Mouse (Mus musculus) liver, embryonic 14.5 days (tissue): ENCODE results near the gene Stxbp5l. TPM values are rescaled to one million over a fixed set of nuclear protein-coding genes. Genes with fewer than 3 reads are reported as not detected.

ENCODE experiments used
- ATAC-seq: fragments of 200-750 bp; cut with Nextera tagmentation; 2 replicates; pipeline ENCODE4 v1.8.0; 2017; ENCODE audit warnings: moderate number of reproducible peaks, mild to moderate bottlenecking, moderate library complexity; ENCODE audit not compliant: insufficient read depth
- DNase-seq, 3 experiments: peaks; one replicate each; pipeline ENCODE4 v3.0.0-alpha.2; 2012 to 2013; ENCODE audit warnings: low read depth in 3 of 3, low spot score in 3 of 3
- H3K27ac ChIP-seq: fragments of 300-500 bp; sonication (generic); 2 replicates; pipeline ENCODE4 v1.5.1; 2014; ENCODE audit warnings: moderate library complexity, mild to moderate bottlenecking, control low read depth, inconsistent platforms
- H3K27me3 ChIP-seq: fragments of 300-500 bp; sonication (generic); 2 replicates; pipeline ENCODE4 v1.6.1; 2014; ENCODE audit warnings: mild to moderate bottlenecking, low read length, moderate library complexity; ENCODE audit not compliant: control insufficient read depth, insufficient read depth
- H3K36me3 ChIP-seq: fragments of 300-500 bp; sonication (generic); replicated peaks from 2 replicates; pipeline ENCODE4 v1.6.1; 2014; ENCODE audit warnings: low read depth; ENCODE audit not compliant: control insufficient read depth, insufficient read depth
- H3K4me1 ChIP-seq, 2 experiments: fragments of 200-500 bp in 1 of 2; fragments of 300-500 bp in 1 of 2; sonication (generic) in 1 of 2; replicated peaks; 2 replicates each; pipeline ENCODE4 v1.6.1; 2012 to 2014; ENCODE audit warnings: antibody characterized with exemption in 1 of 2, inconsistent platforms in 1 of 2, low read length in 1 of 2; ENCODE audit not compliant: control insufficient read depth in 2 of 2, insufficient read depth in 2 of 2
- H3K4me2 ChIP-seq: fragments of 300-500 bp; sonication (generic); 2 replicates; pipeline ENCODE4 v1.6.1; 2014; ENCODE audit warnings: low read depth, mild to moderate bottlenecking, control low read depth, moderate library complexity
- H3K4me3 ChIP-seq, 2 experiments: fragments of 200-500 bp in 1 of 2; fragments of 300-500 bp in 1 of 2; sonication (generic) in 1 of 2; 2 replicates each; pipeline ENCODE4 v1.5.1; 2012 to 2014; ENCODE audit warnings: low read depth in 2 of 2, low read length in 2 of 2, mild to moderate bottlenecking in 2 of 2, control low read depth in 1 of 2, inconsistent platforms in 1 of 2, moderate library complexity in 1 of 2; ENCODE audit not compliant: insufficient read depth in 1 of 2
- H3K9ac ChIP-seq: fragments of 300-500 bp; sonication (generic); replicated peaks from 2 replicates; pipeline ENCODE4 v1.6.1; 2014; ENCODE audit warnings: mild to moderate bottlenecking, control low read depth, moderate library complexity
- H3K9me3 ChIP-seq: fragments of 300-500 bp; sonication (generic); 2 replicates; pipeline ENCODE4 v1.6.1; 2016; ENCODE audit warnings: low read length, mixed read lengths; ENCODE audit not compliant: control insufficient read depth
- CTCF ChIP-seq: IDR thresholded peaks from 2 replicates; pipeline ENCODE4 v1.5.1; 2016; ENCODE audit warnings: antibody characterized with exemption, low read depth, control low read depth
- EP300 ChIP-seq: IDR thresholded peaks from 2 replicates; pipeline ENCODE4 v1.6.1; 2016; ENCODE audit warnings: antibody characterized with exemption, low read depth
- WGBS: fragments of 180-500 bp; shearing (Covaris S2); extraction: QIAGEN DNeasy Blood & Tissue Kit; methylation state at CpG from one replicate; pipeline ENCODE4 v1.1.7; 2014; ENCODE audit not compliant: insufficient replicate concordance; 5-methylcytosine and 5-hydroxymethylcytosine counted together
- polyA plus RNA-seq, 2 experiments: library from polyadenylated mRNA; depleted of rRNA in 1 of 2; stranded (reverse) in 1 of 2; unstranded in 1 of 2; fragments of >200 nt; fragmentation: Nextera tagmentation in 1 of 2; extraction: Ambion mirVana in 1 of 2; gene quantifications; 2 replicates each; pipeline versions ENCODE4 v1.2.1 to v1.2.3; 2012 to 2014

The Stxbp5l gene
- polyA plus RNA-seq (2012; rRNA removed) (not detected in 2 replicates), polyA plus RNA-seq (2014; fragmentation: Nextera tagmentation; extraction: Ambion mirVana) (not detected in 2 replicates)

DNA sequence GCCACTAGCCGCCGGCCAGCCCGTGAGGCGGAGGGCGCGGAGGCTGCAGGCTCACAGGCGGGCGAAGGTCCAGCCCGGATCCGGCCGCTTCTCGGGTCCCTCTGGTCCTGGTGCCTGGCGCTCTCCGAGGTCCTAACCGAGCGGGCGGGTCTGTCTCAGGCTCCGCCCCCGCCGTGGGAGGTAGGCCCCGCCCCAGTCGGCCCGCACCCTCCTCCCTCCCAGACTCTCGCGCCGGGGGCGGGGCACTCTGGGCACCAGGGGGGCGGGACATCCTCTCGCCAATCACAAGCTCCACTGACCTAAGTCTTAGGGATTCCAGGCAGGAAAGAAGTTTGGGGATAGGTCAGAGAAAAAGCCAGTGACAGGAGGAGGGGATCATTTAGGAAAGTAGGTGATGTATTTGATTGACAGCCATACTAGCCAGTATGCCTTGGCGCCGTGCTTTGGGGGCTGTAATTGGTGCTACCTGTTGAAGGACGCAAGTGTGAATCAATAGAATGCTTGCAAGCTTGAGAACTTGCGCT, at the start of gene Stxbp5l:
Gene Stxbp5l (minus strand): TSS at position 142 of the 524 bp plus-strand sequence.
- Histone ChIP-seq H3K36me3 (no peaks in the 10 kb centered on the region), H3K4me2 (peak within 1 kb of the TSS; percentile 56), H3K27me3 (peaks cover 12% of the 10 kb centered on the region), H3K9ac (no peak within 1 kb of the TSS), H3K9me3 (no peaks in the 10 kb centered on the region), H3K4me1 (no peaks in the 10 kb centered on the region), H3K27ac (no peak within 1 kb of the TSS), H3K4me3 (peak within 1 kb of the TSS; percentile 8 to 29; a peak in 3 of 4 replicates)
- ATAC-seq (peak; percentile 93), DNase-seq (peak; percentile 20 to 33 (median 27))
- under 1% methylated on average over 26 of the region's 33 CpGs for WGBS
- TF ChIP-seq EP300 (no peak), CTCF (no peak)

DNA sequence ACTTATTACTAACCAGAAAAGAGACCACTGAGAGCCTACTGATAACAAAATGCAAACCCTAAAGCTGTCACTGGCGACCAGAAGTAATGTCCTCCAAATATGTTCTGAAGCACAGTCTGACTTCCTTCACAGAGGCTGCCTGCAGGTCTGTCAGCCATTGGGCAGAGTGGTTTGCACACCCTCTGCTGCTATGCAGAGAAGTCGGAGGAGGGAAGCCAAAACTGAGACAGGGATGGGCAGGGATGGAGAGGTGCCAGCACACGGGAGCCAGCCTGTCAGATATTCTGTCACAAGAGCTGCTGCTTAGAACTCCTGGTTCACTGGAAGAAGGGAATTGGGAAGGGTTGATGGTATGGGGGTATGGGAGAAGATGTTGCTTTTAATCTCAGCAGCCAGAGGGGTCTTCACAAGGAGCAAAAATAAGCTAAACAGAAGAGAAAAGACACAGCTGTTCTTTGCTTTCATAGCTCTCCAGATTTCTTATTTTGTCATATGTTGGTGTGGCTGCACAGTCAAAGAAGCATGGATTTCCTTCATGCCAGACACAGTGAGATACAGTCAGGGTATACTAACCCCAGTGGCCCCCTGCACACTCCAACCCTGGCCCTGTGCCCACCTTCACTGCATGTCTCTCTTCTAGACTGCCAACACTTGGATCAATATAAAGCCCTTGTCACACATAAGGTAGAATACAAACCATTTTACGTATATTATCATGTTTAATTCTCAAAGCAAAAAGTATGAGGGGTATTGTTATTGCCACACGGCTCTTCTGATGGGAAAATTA, 48.8 kb upstream of the Stxbp5l start:
- WGBS, result 41% methylated on average over 5 of the region's 5 CpGs
- no peak overlapping the region for H3K27ac ChIP-seq

DNA sequence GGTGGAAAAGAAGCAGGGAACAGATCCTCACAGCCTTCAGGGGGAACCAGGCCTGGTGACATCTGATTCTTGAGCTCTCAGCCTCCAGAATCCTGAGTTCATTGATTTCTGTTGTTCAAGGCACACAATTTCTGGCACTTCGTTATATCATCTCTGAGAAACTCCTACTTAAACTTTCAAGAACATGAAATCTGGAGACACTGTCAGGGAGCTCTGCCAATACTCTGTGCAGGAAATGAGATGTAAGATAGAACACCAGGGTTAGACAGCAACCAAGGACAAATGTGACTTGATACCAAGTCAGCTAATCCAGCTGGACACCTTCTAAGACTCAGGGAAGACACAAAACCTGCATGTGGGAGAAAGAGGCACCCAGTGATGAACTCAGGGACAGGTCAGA, 40.7 kb upstream of the Stxbp5l start:
- Histone ChIP-seq H3K4me3 (no peak overlapping the region), H3K4me2 (no peak overlapping the region), H3K36me3 (no peaks in the 10 kb centered on the region), H3K27me3 (no peaks in the 10 kb centered on the region), H3K27ac (no peak overlapping the region), H3K9me3 (no peaks in the 10 kb centered on the region), H3K9ac (no peak overlapping the region), H3K4me1 (no peaks in the 10 kb centered on the region)
- ATAC-seq, result no peak
- DNase-seq, result no peak
- WGBS, result 29% methylated on average over 1 of the region's 1 CpGs
- TF ChIP-seq CTCF, result no peak
- TF ChIP-seq EP300, result no peak

More for the DNA sequence above, 48.8 kb upstream of the Stxbp5l start:
- Histone ChIP-seq H3K9ac (no peak overlapping the region), H3K4me3 (no peak overlapping the region), H3K4me2 (no peak overlapping the region), H3K4me1 (no peaks in the 10 kb centered on the region), H3K36me3 (no peaks in the 10 kb centered on the region), H3K9me3 (no peaks in the 10 kb centered on the region), H3K27me3 (no peaks in the 10 kb centered on the region)
- ATAC-seq (no peak), DNase-seq (no peak)
- TF ChIP-seq EP300 (no peak), CTCF (no peak)

DNA sequence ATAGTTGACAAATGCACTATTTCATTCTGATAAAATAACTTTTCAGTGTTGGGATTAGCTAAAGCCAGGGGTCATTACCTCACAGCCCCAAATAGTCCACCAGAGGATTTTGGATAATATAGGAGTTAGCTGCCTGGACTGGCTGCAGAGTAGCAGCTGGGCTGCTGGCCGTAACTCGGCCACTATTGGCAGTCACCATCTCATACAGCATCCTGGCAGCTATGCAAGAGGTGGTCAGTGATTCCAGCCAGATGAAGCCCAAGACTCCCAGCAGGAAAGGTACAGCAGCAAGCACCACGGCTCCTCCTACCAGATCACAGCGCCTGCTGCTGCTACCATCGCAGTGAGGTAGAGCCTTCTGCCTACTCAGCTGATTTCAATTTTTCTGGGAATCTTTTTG, 38.1 kb upstream of the Stxbp5l start:
- no peaks in the 10 kb centered on the region for H3K9me3 ChIP-seq

DNA sequence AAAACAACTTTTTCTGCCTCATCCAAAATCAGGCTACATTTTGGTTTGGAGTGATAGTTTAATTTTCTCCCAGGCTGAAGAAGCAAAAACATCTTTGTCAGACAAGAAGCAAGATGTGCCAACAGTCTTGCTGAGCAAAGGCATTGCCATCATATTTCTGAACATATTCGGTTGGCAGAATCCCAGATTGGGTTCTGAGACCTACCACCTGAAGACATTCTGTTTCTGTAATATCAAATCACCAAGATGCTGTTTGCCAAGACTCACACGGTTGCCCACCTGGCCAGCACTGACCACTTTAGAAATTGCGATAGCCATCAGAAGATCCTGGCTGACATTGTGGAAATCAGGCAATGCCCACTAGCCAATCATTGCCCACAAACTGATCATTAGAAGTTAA, 37.1 kb upstream of the Stxbp5l start:
- Histone ChIP-seq H3K4me3 (no peak overlapping the region), H3K9me3 (no peaks in the 10 kb centered on the region), H3K27ac (no peak overlapping the region), H3K9ac (no peak overlapping the region), H3K36me3 (no peaks in the 10 kb centered on the region), H3K27me3 (no peaks in the 10 kb centered on the region), H3K4me1 (no peaks in the 10 kb centered on the region), H3K4me2 (no peak overlapping the region)
- no peak for TF ChIP-seq CTCF
- TF ChIP-seq EP300, result no peak
- DNase-seq (no peak), ATAC-seq (no peak)
- WGBS, result 60% methylated on average over 3 of the region's 3 CpGs

More for the DNA sequence above, 38.1 kb upstream of the Stxbp5l start:
- Histone ChIP-seq H3K4me1 (no peaks in the 10 kb centered on the region), H3K4me3 (no peak overlapping the region), H3K27ac (no peak overlapping the region), H3K27me3 (no peaks in the 10 kb centered on the region), H3K4me2 (no peak overlapping the region), H3K9ac (no peak overlapping the region), H3K36me3 (no peaks in the 10 kb centered on the region)
- no peak for DNase-seq
- WGBS, result 60% methylated on average over 5 of the region's 5 CpGs
- no peak for ATAC-seq
- TF ChIP-seq CTCF, result no peak
- TF ChIP-seq EP300, result no peak
